Mouse (Mus musculus) 3134 (cell line): Measurements from ENCODE around the gene Dtl.

ENCODE experiments used
- DNase-seq: peaks from one replicate; pipeline ENCODE4 v3.0.0-alpha.2; 2011; ENCODE audit warnings: low spot score; ENCODE audit not compliant: insufficient read length; ENCODE audit errors: extremely low read depth

Gene Dtl

DNA sequence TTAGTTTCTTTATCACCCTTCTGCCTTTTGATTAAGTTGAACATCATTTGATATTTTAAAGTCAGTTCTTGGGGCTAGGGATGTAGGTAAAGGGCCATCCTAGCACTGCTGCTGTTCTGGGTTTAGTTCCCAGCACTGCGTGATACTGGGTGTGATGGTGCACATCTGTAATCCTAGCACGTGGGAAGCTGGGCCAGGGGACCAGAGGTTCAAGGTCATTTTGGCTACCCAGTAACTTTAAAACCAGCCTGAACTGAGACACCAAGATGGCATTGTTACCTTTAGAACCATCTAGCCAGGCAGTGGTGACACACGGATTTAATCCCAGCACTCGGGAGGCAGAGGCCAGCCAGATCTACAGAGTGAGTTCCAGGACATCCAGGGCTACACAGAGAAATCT, 8.5 kb upstream of the Dtl start:
- no peak for DNase-seq

DNA sequence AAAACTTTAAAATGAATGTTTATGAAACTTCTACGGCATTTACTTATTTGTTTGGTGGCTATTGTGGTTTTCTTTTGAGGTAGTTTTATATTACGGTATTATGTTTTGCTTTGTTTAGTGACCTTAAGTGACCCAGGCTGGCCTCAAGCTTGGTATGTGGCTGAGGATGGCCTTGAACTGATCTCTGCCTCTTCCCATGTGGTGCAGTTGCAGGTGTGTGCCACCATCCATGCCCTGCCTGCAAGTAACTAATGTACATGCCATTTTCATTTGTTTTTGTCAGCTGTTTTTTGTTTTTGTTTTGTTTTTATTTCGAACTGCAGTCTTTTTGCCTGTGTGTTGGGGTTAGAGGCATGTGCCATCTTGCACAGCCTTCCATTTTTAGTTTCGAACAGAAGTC, 6.3 kb upstream of the Dtl start:
- no peak for DNase-seq

GRCm38 (mm10) chr1:191579524-191579923, 4.2 kb upstream of the Dtl start:
- DNase-seq: no peak

- no peak for DNase-seq
These were observed 380 bp downstream of the Dtl start for GRCm38 (mm10) chr1:191574871-191575457.

GRCm38 (mm10) chr1:191573906-191574639, 1.3 kb downstream of the Dtl start:
- DNase-seq: no peak

- no peak for DNase-seq
These were observed 4.9 kb downstream of the Dtl start for GRCm38 (mm10) chr1:191570415-191570814.

- no peak for DNase-seq
These were observed 5.7 kb downstream of the Dtl start for GRCm38 (mm10) chr1:191569625-191570024.

DNA sequence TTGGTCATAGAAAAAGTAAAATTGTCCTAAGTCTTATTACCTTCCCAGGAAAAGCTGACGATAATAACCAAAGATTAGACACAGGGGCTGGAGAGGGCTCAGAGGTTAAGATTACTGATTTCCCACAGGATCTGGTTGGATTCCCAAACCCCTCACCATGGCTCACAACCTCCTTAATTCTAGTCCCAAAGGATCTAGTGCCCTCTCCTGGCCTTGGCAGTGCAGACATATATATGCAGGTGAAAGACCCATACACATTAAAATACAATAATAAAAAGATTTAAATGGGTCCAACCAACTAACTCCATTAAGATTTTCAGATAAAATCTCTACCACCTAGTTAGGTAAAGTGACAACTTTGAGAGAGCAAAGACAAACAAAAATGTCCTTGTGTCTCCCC, 7.5 kb downstream of the Dtl start:
- no peak for DNase-seq

- no peak for DNase-seq
These were observed 12.4 kb downstream of the Dtl start for GRCm38 (mm10) chr1:191562823-191563365.

GRCm38 (mm10) chr1:191559779-191560178, 15.6 kb downstream of the Dtl start:
- no peak for DNase-seq

- DNase-seq: peak; percentile 28
These were observed 18.2 kb downstream of the Dtl start for GRCm38 (mm10) chr1:191557109-191557508.

- no peak for DNase-seq
These were observed 24.6 kb downstream of the Dtl start for GRCm38 (mm10) chr1:191550786-191551185.

- no peak for DNase-seq
These were observed 31.6 kb downstream of the Dtl start for GRCm38 (mm10) chr1:191543747-191544146.

DNA sequence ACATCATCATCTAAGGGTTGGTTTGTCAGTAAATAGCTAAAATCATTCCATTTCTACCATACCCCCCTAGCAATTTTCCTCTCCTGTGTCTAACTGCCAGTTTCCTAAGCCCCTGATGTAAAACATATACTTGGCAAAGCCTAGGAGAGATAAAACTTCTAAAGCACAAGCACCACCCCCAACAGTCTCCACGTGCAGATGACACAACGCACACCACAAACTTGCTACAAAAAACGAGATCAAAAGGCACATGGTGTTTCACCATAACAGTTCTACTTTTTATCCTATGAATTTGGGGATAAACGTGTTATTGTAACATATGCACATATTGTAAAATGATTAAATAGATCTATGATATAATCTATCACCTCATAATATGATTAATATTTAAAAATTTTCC, 33.7 kb downstream of the Dtl start:
- DNase-seq: no peak

DNA sequence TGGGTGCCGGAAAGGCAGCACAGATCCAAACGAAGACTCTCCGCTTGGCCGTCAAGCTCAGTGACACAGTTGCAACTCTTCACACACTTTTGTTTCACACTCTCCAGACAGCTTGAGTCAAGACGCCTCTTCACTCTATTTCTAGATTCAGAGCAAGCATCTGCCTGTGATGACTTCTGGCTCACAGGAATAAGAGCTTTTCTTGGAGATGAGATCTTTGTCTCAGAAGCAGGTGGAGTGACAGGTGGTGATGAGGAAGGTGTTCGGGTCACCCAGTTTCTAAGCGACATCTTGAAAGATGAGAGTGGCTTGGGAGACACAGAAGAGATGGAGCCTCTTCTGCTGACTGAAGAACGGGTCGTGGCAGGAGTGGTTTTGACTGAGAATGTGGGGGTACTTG, 34.3 kb downstream of the Dtl start:
- DNase-seq: no peak

GRCm38 (mm10) chr1:191540300-191540699, 35.0 kb downstream of the Dtl start:
- DNase-seq: no peak

DNA sequence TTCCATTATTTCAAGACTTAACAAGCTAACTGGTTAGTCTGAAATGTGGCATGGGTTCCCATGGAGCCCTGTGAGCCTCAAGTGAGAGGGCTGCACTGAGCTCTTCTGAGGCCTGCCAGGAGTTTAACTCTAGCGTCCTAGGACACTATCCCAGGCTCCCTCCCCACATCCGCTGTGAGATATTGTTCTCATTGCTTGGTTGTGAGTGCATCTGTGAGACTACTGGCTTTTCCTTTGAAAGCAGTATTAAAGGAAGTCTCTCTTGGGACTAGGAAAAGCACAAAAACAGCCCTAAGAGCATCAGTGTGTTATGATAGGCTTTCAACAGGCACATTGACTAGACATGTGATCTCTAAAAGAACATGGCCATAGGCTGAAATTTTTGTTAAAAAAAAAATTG, 40.4 kb downstream of the Dtl start:
- no peak for DNase-seq

GRCm38 (mm10) chr1:191531023-191531422, 44.3 kb downstream of the Dtl start:
- no peak for DNase-seq

GRCm38 (mm10) chr1:191529406-191529805, 45.9 kb downstream of the Dtl start:
- peak; percentile 57 for DNase-seq

- DNase-seq: peak; percentile 38
These were observed 47.3 kb downstream of the Dtl start for GRCm38 (mm10) chr1:191527921-191528612.

GRCm38 (mm10) chr1:191527089-191527488, 48.3 kb downstream of the Dtl start:
- DNase-seq: peak; percentile 38

- no peak for DNase-seq
These were observed 53.9 kb downstream of the Dtl start for GRCm38 (mm10) chr1:191521395-191521794.
